Mouse (Mus musculus): ENCODE results near the gene Trnp1. TPM values are rescaled to one million over a fixed set of nuclear protein-coding genes. Genes with fewer than 3 reads are reported as not detected.

The Trnp1 gene
- polyA plus RNA-seq, 1 experiment: 4.5 TPM

GRCm38 (mm10) chr4:133469122-133469521 is 29.2 kb downstream of the Trnp1 start:
- H3K4me3 ChIP-seq (replicated peaks; ENCODE audit: extremely low read depth, low read depth, low read length): no peak overlapping the region
- no peak for DNase-seq
- peaks cover 2% of the 10 kb centered on the region; the same call in 1 of the 2 replicates for H3K4me1 ChIP-seq (ENCODE audit: control insufficient read depth, insufficient read depth, low read length)
- WGBS: 30% methylated on average over 12 of the region's 12 CpGs
- TF ChIP-seq POLR2A (IDR thresholded peaks at IDR 0.05; ENCODE audit: borderline replicate concordance, extremely low read depth, low read depth, low read length) (no peak), CTCF (IDR thresholded peaks at IDR 0.05; ENCODE audit: insufficient read depth, low read length) (no peak)

GRCm38 (mm10) chr4:133468080-133468479 is 30.3 kb downstream of the Trnp1 start:
- Histone ChIP-seq H3K4me1 (ENCODE audit: control insufficient read depth, insufficient read depth, low read length) (peaks cover 6% of the 10 kb centered on the region), H3K4me3 (replicated peaks; ENCODE audit: extremely low read depth, low read depth, low read length) (peak overlapping the region; percentile 72)
- under 1% methylated on average over 27 of the region's 27 CpGs for WGBS
- peak; percentile 81 for DNase-seq
- TF ChIP-seq POLR2A (IDR thresholded peaks at IDR 0.05; ENCODE audit: borderline replicate concordance, extremely low read depth, low read depth, low read length) (no peak), CTCF (IDR thresholded peaks at IDR 0.05; ENCODE audit: insufficient read depth, low read length) (no peak)

GRCm38 (mm10) chr4:133463184-133463583 is 35.2 kb downstream of the Trnp1 start:
- WGBS: 34% methylated on average over 6 of the region's 6 CpGs
- no peak overlapping the region for H3K4me3 ChIP-seq (replicated peaks; ENCODE audit: extremely low read depth, low read depth, low read length)
- H3K4me1 ChIP-seq (ENCODE audit: control insufficient read depth, insufficient read depth, low read length): peaks cover 6% of the 10 kb centered on the region
- TF ChIP-seq POLR2A (IDR thresholded peaks at IDR 0.05; ENCODE audit: borderline replicate concordance, extremely low read depth, low read depth, low read length): no peak
- no peak for TF ChIP-seq CTCF (IDR thresholded peaks at IDR 0.05; ENCODE audit: insufficient read depth, low read length)
- no peak for DNase-seq

GRCm38 (mm10) chr4:133461362-133461761 is 37.0 kb downstream of the Trnp1 start:
- Histone ChIP-seq H3K4me1 (ENCODE audit: control insufficient read depth, insufficient read depth, low read length) (peaks cover 4% of the 10 kb centered on the region; the same call in 1 of the 2 replicates), H3K4me3 (replicated peaks; ENCODE audit: extremely low read depth, low read depth, low read length) (no peak overlapping the region)
- no peak for DNase-seq
- 58% methylated on average over 4 of the region's 4 CpGs for WGBS
- TF ChIP-seq CTCF (IDR thresholded peaks at IDR 0.05; ENCODE audit: insufficient read depth, low read length): no peak

GRCm38 (mm10) chr4:133460796-133461325 is 37.5 kb downstream of the Trnp1 start:
- TF ChIP-seq POLR2A (IDR thresholded peaks at IDR 0.05; ENCODE audit: borderline replicate concordance, extremely low read depth, low read depth, low read length) (no peak), CTCF (IDR thresholded peaks at IDR 0.05; ENCODE audit: insufficient read depth, low read length) (no peak)
- DNase-seq: no peak
- WGBS: 49% methylated on average over 5 of the region's 5 CpGs
- Histone ChIP-seq H3K4me3 (replicated peaks; ENCODE audit: extremely low read depth, low read depth, low read length) (no peak overlapping the region), H3K4me1 (ENCODE audit: control insufficient read depth, insufficient read depth, low read length) (peaks cover 4% of the 10 kb centered on the region; the same call in 1 of the 2 replicates)

- WGBS: 73% methylated on average over 1 of the region's 1 CpGs
- Histone ChIP-seq H3K4me1 (ENCODE audit: control insufficient read depth, insufficient read depth, low read length) (peaks cover 4% of the 10 kb centered on the region; the same call in 1 of the 2 replicates), H3K4me3 (replicated peaks; ENCODE audit: extremely low read depth, low read depth, low read length) (no peak overlapping the region)
- no peak for DNase-seq
- TF ChIP-seq POLR2A (IDR thresholded peaks at IDR 0.05; ENCODE audit: borderline replicate concordance, extremely low read depth, low read depth, low read length) (no peak), CTCF (IDR thresholded peaks at IDR 0.05; ENCODE audit: insufficient read depth, low read length) (no peak)
Observed at GRCm38 (mm10) chr4:133460006-133460405, 38.3 kb downstream of the Trnp1 start.

- no peaks in the 10 kb centered on the region for H3K4me1 ChIP-seq (ENCODE audit: control insufficient read depth, insufficient read depth, low read length)
Observed at GRCm38 (mm10) chr4:133458044-133458443, 40.3 kb downstream of the Trnp1 start.

GRCm38 (mm10) chr4:133452433-133452832 is 45.9 kb downstream of the Trnp1 start:
- Histone ChIP-seq H3K4me1 (ENCODE audit: control insufficient read depth, insufficient read depth, low read length) (no peaks in the 10 kb centered on the region; the same call in 1 of the 2 replicates), H3K4me3 (replicated peaks; ENCODE audit: extremely low read depth, low read depth, low read length) (no peak overlapping the region)
- 52% methylated on average over 7 of the region's 7 CpGs for WGBS
- no peak for DNase-seq
- no peak for TF ChIP-seq POLR2A (IDR thresholded peaks at IDR 0.05; ENCODE audit: borderline replicate concordance, extremely low read depth, low read depth, low read length)
- 0 out of 2 replicates have a peak, but pooled peaks have one; percentile 6 for TF ChIP-seq CTCF (IDR thresholded peaks at IDR 0.05; ENCODE audit: insufficient read depth, low read length)

More at GRCm38 (mm10) chr4:133458044-133458443, 40.3 kb downstream of the Trnp1 start:
- 60% methylated on average over 3 of the region's 3 CpGs for WGBS
- H3K4me3 ChIP-seq (replicated peaks; ENCODE audit: extremely low read depth, low read depth, low read length): no peak overlapping the region
- TF ChIP-seq CTCF (IDR thresholded peaks at IDR 0.05; ENCODE audit: insufficient read depth, low read length) (no peak), POLR2A (IDR thresholded peaks at IDR 0.05; ENCODE audit: borderline replicate concordance, extremely low read depth, low read depth, low read length) (no peak)
- DNase-seq: no peak

DNA sequence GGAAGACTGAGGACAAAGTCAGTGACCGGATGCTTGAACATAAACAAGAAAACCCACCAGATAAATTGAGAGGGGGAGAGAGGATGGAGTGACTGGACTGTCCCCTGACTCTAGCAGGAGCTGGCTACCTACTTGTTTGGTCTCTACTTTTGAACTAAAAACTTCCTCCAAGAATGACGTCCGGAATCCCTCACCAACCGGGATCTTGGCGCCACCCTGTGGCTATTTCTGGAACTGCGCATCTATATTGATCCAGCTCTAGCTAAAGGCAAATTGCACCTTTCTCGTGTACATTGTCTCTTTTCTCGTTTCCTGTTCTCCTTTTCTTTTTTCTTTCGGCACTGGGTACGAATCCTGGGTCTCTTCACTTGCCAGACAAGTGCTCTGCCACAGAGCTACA is 46.8 kb downstream of the Trnp1 start:
- 5% methylated on average over 10 of the region's 10 CpGs for WGBS
- no peak overlapping the region for H3K4me3 ChIP-seq (replicated peaks; ENCODE audit: extremely low read depth, low read depth, low read length)
- TF ChIP-seq CTCF (IDR thresholded peaks at IDR 0.05; ENCODE audit: insufficient read depth, low read length) (peak; percentile 90), POLR2A (IDR thresholded peaks at IDR 0.05; ENCODE audit: borderline replicate concordance, extremely low read depth, low read depth, low read length) (no peak)
- DNase-seq: peak; percentile 85
- H3K4me1 ChIP-seq (ENCODE audit: control insufficient read depth, insufficient read depth, low read length): no peaks in the 10 kb centered on the region; the same call in 1 of the 2 replicates

DNA sequence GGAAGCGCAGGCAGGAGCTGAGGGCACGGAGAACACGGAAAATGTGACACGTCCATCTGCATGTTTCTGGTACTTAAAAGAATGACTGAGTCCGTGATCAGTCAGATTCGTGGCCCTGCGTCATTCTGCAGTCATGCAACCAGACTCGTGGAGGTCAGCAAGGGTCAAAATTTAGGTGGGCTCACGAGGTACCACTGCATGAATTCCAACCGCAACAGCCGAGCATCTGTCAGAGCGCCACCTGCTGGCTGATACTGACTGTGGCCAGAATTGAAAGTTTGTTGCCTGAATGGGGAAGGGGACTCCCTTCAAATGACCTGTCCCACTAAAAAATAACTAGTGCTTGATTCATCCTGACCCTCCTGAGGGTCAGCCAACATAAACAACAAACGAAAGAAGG is 48.6 kb downstream of the Trnp1 start:
- no peak overlapping the region for H3K4me3 ChIP-seq (replicated peaks; ENCODE audit: extremely low read depth, low read depth, low read length)
- peak; percentile 58 for DNase-seq

More for the DNA sequence above, 48.6 kb downstream of the Trnp1 start:
- TF ChIP-seq CTCF (IDR thresholded peaks at IDR 0.05; ENCODE audit: insufficient read depth, low read length) (peak; percentile 90), POLR2A (IDR thresholded peaks at IDR 0.05; ENCODE audit: borderline replicate concordance, extremely low read depth, low read depth, low read length) (no peak)
- H3K4me1 ChIP-seq (ENCODE audit: control insufficient read depth, insufficient read depth, low read length): no peaks in the 10 kb centered on the region; the same call in 1 of the 2 replicates
- 17% methylated on average over 13 of the region's 13 CpGs for WGBS
